ENCODE assay signal across 10 mouse cellular contexts in genomic region chr7:92105477-92105876, GRCm38 (mm10).
DNase-seq lines count a peak whose midpoint lies in the region; ATAC-seq and TF ChIP-seq lines count a peak whose summit lies in the region.
"Had no signal": no experiment of that assay in that cellular context is flagged by ENCODE, and none has a peak within 500 bp of the region (broad histone marks: within the 10 kb centered on the region; RNA-seq: fewer than 3 reads in every experiment).

No protein-coding gene starts in this region.

- 38% methylated on average over 2 of the region's 2 CpGs for WGBS in embryonic facial prominence, embryonic 11.5 days
- 49% methylated on average over 2 of the region's 2 CpGs for WGBS in embryonic facial prominence, embryonic 10.5 days
- WGBS in lung, postnatal 0 days: 24% methylated on average over 2 of the region's 2 CpGs

- no peak overlapping the region for H3K27ac ChIP-seq in embryonic facial prominence, embryonic 11.5 days (replicated peaks; ENCODE audit: low read depth, low read length)
- H3K27ac ChIP-seq in embryonic facial prominence, embryonic 10.5 days (replicated peaks): no peak overlapping the region
- H3K27ac ChIP-seq in lung, postnatal 0 days (ENCODE audit: low read length): no peak overlapping the region
- H3K27ac ChIP-seq: embryonic facial prominence, embryonic 12.5 days had no signal

- TF ChIP-seq EP300 in lung, postnatal 0 days (IDR thresholded peaks at IDR 0.05): no peak

- ATAC-seq in embryonic facial prominence, embryonic 11.5 days (replicated peaks; ENCODE audit: insufficient number of reproducible peaks, low FRiP score, low TSS enrichment, low read depth): no peak
- ATAC-seq in lung, postnatal 0 days: no peak
- peak; percentile 44; the same call in 1 of the 2 replicates for ATAC-seq in granulocyte monocyte progenitor cell, adult 5-6 weeks (replicated peaks; ENCODE audit: poor library complexity, severe bottlenecking)

- peak; percentile 73 for DNase-seq in embryonic facial prominence, embryonic 11.5 days (ENCODE audit: low spot score)
- DNase-seq in embryonic facial prominence, embryonic 10.5 days (ENCODE audit: low spot score): no peak
- peak; percentile 57 for DNase-seq in lung, postnatal 0 days (ENCODE audit: low spot score)
- DNase-seq in lung, adult 18-20 months: no peak
- peak; percentile 76 for DNase-seq in retina, embryonic 14.5 days (ENCODE audit: low spot score)
- no peak for DNase-seq in spleen, postnatal 14 days (ENCODE audit: low spot score in 2 of 2)
- DNase-seq in adrenal gland, adult (ENCODE audit: inconsistent age in 2 of 2, low spot score in 1 of 2): no peak
- DNase-seq: kidney, adult 2 months had no signal

- TF ChIP-seq CTCF in lung, postnatal 0 days (IDR thresholded peaks at IDR 0.05): peak; percentile 60

- no peaks in the 10 kb centered on the region for H3K27me3 ChIP-seq in embryonic facial prominence, embryonic 11.5 days (ENCODE audit: control insufficient read depth, insufficient read depth, low read length)
- no peaks in the 10 kb centered on the region; the same call in 1 of the 2 replicates for H3K27me3 ChIP-seq in embryonic facial prominence, embryonic 10.5 days (replicated peaks; ENCODE audit: low read depth, poor library complexity, severe bottlenecking)
- H3K27me3 ChIP-seq in lung, postnatal 0 days (replicated peaks; ENCODE audit: insufficient read depth, low read length): no peaks in the 10 kb centered on the region
- H3K27me3 ChIP-seq: embryonic facial prominence, embryonic 12.5 days had no signal

- no peaks in the 10 kb centered on the region for H3K9me3 ChIP-seq in embryonic facial prominence, embryonic 11.5 days (replicated peaks; ENCODE audit: control insufficient read depth, low read length)
- no peaks in the 10 kb centered on the region for H3K9me3 ChIP-seq in embryonic facial prominence, embryonic 10.5 days
- no peaks in the 10 kb centered on the region for H3K9me3 ChIP-seq in lung, postnatal 0 days (ENCODE audit: low read length)
- H3K9me3 ChIP-seq: embryonic facial prominence, embryonic 12.5 days had no signal

- H3K4me2 ChIP-seq in embryonic facial prominence, embryonic 11.5 days (ENCODE audit: low read depth, low read length): no peak overlapping the region
- H3K4me2 ChIP-seq in lung, postnatal 0 days (replicated peaks; ENCODE audit: low read depth, low read length): no peak overlapping the region
- H3K4me2 ChIP-seq: embryonic facial prominence, embryonic 12.5 days had no signal

- no peak overlapping the region for H3K9ac ChIP-seq in embryonic facial prominence, embryonic 11.5 days (replicated peaks; ENCODE audit: low read length)
- H3K9ac ChIP-seq in lung, postnatal 0 days (replicated peaks; ENCODE audit: low read depth): no peak overlapping the region
- H3K9ac ChIP-seq: embryonic facial prominence, embryonic 12.5 days had no signal

- no peaks in the 10 kb centered on the region for H3K36me3 ChIP-seq in embryonic facial prominence, embryonic 11.5 days (replicated peaks; ENCODE audit: control insufficient read depth, insufficient read depth, low read depth, low read length)
- no peaks in the 10 kb centered on the region for H3K36me3 ChIP-seq in embryonic facial prominence, embryonic 10.5 days (replicated peaks)
- no peaks in the 10 kb centered on the region for H3K36me3 ChIP-seq in lung, postnatal 0 days (ENCODE audit: insufficient read depth, low read length)
- H3K36me3 ChIP-seq: embryonic facial prominence, embryonic 12.5 days had no signal

- no peaks in the 10 kb centered on the region for H3K4me1 ChIP-seq in embryonic facial prominence, embryonic 11.5 days (ENCODE audit: control insufficient read depth, insufficient read depth, low read length)
- H3K4me1 ChIP-seq in embryonic facial prominence, embryonic 10.5 days: no peaks in the 10 kb centered on the region
- H3K4me1 ChIP-seq in lung, postnatal 0 days (ENCODE audit: insufficient read depth, low read depth, low read length): no peaks in the 10 kb centered on the region
- H3K4me1 ChIP-seq: embryonic facial prominence, embryonic 12.5 days had no signal

- H3K4me3 ChIP-seq in embryonic facial prominence, embryonic 11.5 days (ENCODE audit: low read depth, low read length): no peak overlapping the region
- H3K4me3 ChIP-seq in embryonic facial prominence, embryonic 10.5 days: no peak overlapping the region
- H3K4me3 ChIP-seq in lung, postnatal 0 days (ENCODE audit: low read depth, low read length): no peak overlapping the region
- H3K4me3 ChIP-seq: embryonic facial prominence, embryonic 12.5 days had no signal

Comparison
In these comparisons a context has a peak if more than half of its experiments do, and no peak if none do; other contexts are left out.
1. DNase-seq: peak in embryonic facial prominence, embryonic 11.5 days (single experiment), lung, postnatal 0 days (single experiment) and retina, embryonic 14.5 days (single experiment); none in embryonic facial prominence, embryonic 10.5 days (single experiment), lung, adult 18-20 months (0 of 2), spleen, postnatal 14 days (0 of 2) and adrenal gland, adult (0 of 2).